Mouse (Mus musculus): ENCODE measurements around the gene Poln.

Poln gene

DNA sequence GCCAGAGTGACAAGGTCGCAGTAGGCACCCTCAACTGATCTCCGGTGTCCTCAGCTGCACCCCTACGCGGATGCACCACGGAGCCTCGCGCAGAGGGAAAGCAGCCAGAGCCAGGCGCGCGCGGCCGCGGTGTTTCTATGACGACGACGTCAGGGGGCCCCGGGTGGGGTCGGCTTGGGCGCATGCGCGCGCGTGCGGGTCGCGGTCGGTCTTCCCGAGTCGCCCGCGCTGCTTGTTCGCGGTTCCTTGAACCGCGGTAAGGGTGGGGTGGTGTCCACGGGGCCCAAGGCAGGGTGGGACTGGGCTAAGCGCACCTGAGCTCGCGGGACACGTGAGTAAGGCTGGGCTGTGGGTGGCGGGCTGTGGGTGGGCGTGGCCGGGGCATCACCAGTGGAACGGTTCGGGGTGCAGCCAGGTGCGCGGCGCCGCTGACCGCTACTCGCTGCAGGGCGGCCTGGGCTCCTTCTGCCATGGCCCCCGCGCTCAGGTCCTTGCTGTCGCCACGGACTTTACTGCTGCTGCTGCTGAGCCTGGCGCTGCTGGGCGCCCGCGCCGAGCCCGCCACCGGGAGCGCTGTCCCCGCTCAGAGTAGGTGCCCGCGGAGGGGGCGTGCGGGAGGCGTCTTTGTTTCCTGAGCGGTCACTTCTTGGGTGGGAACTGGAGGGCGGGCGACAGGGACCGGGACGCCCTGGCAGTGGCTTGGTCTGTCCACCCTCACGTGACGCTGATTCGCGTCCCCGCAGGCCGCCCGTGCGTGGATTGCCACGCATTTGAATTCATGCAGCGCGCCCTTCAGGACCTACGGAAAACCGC is 185.7 kb downstream of the Poln start, which contains the start of gene Gm1673:
TSS of gene Gm1673 (plus strand) at position 125 of the 813 bp plus-strand sequence.
- peak; percentile 91 for DNase-seq (ENCODE audit: low spot score)

- DNase-seq (ENCODE audit: low spot score), result no peak
These were observed 186.5 kb downstream of the Poln start for GRCm38 (mm10) chr5:33982731-33983259.

- no peak for DNase-seq (ENCODE audit: low spot score)
These were observed 193.0 kb downstream of the Poln start for GRCm38 (mm10) chr5:33976267-33976666.

GRCm38 (mm10) chr5:33974736-33975135 is 194.5 kb downstream of the Poln start:
- no peak for DNase-seq (ENCODE audit: low spot score)

DNA sequence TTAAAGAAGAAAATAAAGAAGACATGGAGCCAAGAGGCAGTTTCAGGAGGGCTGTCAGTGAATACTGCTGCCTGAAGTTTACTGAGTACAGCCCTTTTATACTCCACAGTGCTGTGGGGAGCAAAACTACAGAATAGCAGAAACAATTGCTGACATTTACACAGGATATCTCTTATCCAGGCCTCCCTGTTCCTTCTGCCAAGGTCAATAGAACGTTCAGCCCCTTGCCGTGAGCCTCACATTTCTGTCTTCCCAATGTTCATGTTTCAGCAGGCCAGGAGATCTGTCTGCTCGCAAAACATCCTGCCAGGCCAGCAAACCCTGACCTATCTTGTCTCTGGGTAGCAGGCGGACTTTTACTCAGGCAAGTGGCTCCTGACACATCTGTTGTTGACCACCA is 209.9 kb downstream of the Poln start:
- DNase-seq (ENCODE audit: low spot score), result no peak

Measured in MN1 (cell line).